Mouse (Mus musculus) liver, adult 2 months (tissue): Measurements from ENCODE around the gene Gm5134.

Experiments used
- CTCF ChIP-seq: fragments of 200-500 bp; IDR thresholded peaks from 2 replicates; pipeline ENCODE4 v1.5.1; 2011; ENCODE audit warnings: low read depth, low read length, control low read depth
- POLR2A ChIP-seq: fragments of 200-500 bp; IDR thresholded peaks from 2 replicates; pipeline ENCODE4 v1.6.1; 2011; ENCODE audit warnings: low read length, control low read depth; ENCODE audit not compliant: insufficient read depth; ENCODE audit errors: extremely low read depth

GRCm38 (mm10) chr10:76016886-76017285 lies 62.6 kb downstream of the Gm5134 start:
- no peak for TF ChIP-seq CTCF
- TF ChIP-seq POLR2A = no peak
